Mouse (Mus musculus) cerebellum, adult 11-12 months (tissue): ENCODE results near the gene Ptprs.

Experiments used
- DNase-seq: peaks from one replicate; pipeline ENCODE4 v3.0.0; 2022

Gene Ptprs

DNA sequence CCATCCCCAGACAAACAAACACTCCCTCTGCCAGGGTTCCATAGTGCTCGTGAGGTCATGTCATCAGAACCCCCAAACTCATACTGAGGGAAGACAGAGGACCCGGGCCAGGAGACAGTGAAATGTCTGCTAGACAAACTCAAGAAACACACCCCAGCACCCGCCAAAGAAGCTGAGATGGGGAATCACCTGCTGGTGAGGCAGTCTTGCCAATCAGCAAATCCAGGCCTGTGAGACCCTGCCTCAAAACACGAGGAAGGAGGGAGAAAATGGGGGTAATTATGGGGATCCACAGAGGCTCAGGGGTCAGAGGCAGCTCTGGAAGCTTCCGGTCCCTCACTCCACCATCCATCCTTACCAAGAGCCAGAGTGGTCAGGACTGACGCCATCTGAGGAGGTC is 9.5 kb downstream of the Ptprs start:
- DNase-seq: no peak

DNA sequence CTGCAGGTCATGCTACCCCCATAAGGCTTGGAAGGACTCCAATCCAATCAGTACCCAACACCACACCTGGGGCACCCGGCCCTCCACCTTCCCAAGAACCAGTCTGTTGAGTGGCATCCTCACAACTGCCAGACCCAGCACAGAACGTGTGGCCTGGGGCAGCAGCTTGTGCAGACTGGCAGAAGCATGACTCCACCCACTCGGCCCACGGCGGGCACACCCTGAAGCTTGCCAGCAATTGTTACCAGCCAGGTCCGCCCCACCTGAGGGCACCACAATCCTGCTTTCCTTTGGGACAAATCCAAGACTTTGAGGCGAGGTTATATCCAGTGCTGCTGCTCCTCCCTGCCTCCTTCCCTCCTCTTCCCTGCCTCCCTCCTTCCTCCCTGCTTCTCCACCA is 11.5 kb downstream of the Ptprs start:
- DNase-seq: peak; percentile 69

- DNase-seq: no peak
These were observed 11.9 kb downstream of the Ptprs start for GRCm38 (mm10) chr17:56464345-56464744.

DNA sequence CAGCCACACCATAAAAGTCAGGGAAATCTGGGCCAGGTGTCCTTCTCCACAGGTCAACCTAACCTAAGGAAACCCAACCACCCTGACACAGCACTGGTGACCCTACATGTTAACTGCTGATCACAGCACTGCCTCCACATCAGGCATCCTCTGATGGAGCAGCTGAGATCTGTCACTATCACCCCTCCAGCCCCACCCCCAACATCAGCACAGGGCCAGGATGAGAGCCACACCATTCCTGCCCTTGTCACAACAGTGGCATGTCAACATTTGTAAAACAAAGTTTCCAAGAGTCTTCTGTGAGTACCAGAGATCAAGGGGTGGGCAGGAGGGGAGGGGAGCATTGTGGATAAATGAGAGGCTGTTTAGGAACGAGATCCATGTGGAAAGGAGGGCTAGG is 12.8 kb downstream of the Ptprs start:
- DNase-seq: no peak

DNA sequence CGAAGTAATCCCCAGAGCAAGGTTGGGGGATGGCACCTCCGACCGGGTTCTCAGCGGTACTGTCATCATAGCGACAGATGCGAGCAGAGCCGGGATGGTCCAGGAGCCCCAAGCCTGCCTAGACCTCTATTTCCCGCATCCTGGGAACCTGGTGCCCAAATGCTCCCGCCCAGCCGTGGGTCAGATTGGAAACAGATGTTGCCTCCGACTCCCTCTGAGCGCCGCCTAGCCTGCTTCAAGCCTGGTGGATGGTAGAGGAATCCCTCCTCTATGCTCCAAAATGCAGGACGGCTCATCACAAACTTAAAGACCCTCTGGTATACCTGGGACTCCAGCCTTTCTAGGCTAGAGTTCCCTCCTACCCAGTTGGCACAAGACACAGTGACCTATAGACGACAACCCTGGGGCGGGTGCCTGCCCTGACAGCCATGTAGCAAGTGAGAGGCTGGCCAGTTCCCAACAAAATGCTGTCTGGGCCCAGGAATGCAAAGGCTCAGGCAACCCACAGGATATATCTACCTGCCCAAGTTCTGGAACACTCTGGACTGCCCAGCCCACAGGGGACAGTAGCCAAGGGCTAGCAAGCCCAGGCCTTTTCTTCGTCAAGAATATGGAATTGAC is 13.3 kb downstream of the Ptprs start:
- DNase-seq: peak; percentile 66

GRCm38 (mm10) chr17:56461771-56462743 is 14.2 kb downstream of the Ptprs start:
- peak; percentile 96 for DNase-seq

DNA sequence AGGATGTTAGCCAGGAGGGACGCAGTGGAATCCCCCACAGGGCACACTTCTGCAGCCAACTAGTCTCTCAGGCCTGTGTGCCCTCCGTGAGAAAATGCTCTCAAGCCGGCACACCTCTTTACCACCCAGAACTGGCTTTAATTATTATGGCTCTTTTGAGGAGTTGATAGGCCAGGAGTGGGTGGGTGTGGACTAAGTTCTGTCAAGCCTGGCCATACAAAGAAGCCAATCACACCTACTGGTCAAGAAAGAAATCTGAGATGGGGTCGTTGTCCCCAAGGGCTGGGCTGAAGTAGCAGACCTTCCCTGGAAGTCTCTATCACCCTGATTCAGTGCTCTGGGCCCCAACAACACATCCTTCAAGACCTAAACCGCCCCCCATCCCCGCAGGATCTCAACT is 15.4 kb downstream of the Ptprs start:
- DNase-seq: no peak

DNA sequence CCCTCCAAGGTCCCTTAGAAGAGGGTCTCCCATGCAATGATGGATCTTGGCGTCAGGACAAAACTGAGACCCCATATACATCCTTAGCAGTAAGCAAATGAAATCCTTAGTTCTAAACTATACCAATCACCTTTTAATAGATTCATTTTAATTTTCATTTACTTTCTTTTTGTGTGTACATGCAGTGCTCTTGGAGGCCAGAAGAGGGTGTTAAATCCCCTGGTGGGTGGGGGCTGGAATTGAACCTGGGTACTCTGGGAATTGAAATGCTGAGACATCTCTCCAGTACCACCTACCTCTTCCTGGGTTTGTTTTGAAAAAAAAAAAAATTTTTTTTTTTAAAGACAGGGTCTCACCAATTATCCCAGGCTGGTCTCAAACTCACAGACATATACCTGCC is 18.8 kb downstream of the Ptprs start:
- DNase-seq: no peak

GRCm38 (mm10) chr17:56456353-56456752 is 19.9 kb downstream of the Ptprs start:
- no peak for DNase-seq

DNA sequence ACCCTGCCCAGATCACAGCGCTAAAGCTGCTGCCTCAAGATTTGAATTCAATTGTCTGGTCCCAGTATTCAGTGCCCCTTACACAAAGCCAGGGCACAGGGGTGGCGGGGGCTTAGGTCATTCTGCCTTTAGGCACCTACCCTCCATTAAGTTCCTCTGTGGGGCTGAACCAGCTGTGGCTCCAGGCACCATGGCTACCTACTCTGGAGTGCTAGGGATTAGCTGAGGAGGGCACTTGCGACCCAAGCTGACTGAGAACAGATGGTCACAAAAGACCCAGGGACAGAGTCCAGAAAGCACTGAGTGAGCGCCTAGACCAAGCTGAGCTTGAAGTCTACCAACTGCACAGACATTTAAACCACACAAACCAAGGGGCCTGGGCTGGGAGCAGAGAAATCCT is 22.6 kb downstream of the Ptprs start:
- DNase-seq: peak; percentile 67

GRCm38 (mm10) chr17:56453251-56453650 is 23.0 kb downstream of the Ptprs start:
- DNase-seq: peak; percentile 65

DNA sequence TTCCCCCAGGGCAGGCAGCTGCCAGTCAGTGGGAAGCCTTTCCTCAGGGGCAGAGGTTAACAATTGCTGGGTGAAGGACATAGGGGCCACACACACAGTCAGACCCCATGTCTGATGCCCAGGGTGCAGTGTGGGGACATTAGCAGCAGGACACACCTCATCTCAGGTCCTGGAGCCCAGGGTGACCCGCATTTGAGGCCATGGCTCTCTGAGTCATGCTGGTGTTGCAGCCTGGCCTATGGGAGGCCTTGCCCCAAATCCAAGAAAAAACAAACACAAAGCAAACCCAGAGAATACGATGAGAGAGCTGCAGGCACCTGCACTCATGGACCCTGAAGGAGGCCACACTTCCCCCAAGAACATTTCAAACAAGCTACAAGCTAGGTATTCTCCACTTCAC is 28.6 kb downstream of the Ptprs start:
- no peak for DNase-seq

DNA sequence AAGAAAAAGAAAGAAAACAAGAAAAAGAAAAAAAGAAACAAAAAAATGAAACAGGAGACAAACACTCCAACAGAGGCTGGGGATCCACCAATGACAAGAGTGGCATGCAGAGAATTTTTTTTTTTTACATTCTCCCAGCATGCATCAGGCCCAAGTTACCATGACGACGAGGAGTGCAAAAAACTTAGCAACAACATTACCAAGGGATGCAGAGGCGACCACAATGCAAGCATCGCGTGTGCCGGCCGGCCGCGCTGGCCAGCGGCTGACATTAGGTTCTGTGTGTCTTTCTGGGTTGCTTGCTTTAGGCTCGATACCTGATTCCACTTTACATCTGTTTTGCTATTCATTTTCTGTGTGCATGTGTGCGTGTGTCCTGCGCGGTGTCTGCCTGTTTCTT is 30.9 kb downstream of the Ptprs start:
- no peak for DNase-seq

DNA sequence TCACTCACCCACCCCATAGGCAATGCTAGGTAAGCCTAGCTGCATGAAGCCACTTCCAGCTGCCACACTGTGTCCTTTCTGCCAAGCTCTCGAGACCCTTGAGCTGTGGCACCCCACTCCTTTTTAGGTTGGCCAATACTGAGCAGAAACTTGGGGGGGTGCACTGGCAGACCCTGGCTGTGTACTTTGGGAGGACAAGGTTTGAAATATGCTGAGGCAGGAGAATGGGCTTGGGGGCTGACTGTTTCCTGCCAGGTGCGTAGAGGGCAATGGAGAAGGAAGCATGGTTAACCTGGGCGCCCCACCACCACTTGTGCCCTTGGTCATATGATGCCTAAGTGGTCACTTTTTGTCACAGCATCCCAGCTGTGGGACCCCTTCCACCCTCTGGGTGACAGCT is 31.5 kb downstream of the Ptprs start:
- no peak for DNase-seq

DNA sequence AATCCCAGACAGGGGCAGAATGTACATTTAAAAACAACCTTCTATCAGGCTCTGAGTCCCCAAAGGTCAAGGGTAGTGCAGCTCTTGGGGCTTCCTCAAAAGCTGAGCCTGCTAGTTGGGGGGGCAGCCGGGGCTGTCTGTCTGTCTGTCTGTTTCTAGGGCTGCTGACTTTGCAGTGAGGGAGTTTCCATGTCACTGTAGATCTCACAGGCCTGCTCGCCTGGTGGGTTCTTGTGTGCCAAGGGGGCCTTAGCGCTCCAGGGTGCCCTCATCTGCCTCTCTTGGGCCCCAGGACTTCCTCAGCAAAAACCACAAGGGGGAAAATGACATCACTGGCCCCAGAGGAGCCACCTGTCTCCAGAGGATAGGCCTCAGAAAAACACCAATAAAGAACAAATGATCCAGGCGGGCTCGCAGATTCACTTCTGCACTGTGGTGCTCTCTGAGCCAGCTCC is 32.9 kb downstream of the Ptprs start:
- no peak for DNase-seq

- DNase-seq: no peak
These were observed 34.0 kb downstream of the Ptprs start for GRCm38 (mm10) chr17:56442316-56442715.

- no peak for DNase-seq
These were observed 36.4 kb downstream of the Ptprs start for GRCm38 (mm10) chr17:56439731-56440460.

DNA sequence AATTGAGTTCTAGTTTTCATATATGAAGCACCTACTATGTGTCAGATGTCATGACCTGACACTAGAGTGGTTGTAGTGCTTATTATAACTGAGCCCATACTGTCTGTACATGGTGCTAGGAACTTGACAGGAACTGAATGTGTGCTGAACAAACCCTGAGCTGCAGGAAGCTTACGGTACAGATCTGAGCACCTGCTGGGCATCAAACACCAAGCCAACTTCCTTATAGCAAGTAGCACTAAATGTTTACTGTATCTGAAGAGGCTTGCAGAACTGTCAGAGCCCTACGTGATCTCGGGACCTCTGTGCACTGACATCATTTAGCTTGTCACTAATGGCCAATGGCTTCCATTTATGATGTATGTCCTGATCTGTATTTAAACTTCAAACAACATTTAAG is 44.7 kb downstream of the Ptprs start:
- DNase-seq: no peak

GRCm38 (mm10) chr17:56427857-56428256 is 48.4 kb downstream of the Ptprs start:
- no peak for DNase-seq

- DNase-seq: no peak
These were observed 50.3 kb downstream of the Ptprs start for GRCm38 (mm10) chr17:56425941-56426340.

DNA sequence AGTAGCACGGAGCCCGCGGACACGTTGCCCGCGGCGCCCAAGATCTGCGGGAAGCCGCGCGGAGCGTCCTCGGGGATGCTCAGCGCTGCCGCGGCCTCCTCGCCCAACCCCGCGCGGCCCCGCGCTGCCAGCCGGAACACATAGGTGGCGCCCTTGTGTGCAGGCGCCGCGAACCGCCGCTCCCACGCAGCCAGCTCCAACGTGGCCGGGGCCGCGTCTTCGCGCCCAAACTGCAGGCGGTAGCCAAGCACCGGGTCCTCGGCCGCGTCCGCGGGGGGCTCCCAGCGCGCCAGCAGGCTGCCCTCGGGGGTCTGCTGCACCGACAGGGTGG is 50.7 kb downstream of the Ptprs start:
- DNase-seq: peak; percentile 80

DNA sequence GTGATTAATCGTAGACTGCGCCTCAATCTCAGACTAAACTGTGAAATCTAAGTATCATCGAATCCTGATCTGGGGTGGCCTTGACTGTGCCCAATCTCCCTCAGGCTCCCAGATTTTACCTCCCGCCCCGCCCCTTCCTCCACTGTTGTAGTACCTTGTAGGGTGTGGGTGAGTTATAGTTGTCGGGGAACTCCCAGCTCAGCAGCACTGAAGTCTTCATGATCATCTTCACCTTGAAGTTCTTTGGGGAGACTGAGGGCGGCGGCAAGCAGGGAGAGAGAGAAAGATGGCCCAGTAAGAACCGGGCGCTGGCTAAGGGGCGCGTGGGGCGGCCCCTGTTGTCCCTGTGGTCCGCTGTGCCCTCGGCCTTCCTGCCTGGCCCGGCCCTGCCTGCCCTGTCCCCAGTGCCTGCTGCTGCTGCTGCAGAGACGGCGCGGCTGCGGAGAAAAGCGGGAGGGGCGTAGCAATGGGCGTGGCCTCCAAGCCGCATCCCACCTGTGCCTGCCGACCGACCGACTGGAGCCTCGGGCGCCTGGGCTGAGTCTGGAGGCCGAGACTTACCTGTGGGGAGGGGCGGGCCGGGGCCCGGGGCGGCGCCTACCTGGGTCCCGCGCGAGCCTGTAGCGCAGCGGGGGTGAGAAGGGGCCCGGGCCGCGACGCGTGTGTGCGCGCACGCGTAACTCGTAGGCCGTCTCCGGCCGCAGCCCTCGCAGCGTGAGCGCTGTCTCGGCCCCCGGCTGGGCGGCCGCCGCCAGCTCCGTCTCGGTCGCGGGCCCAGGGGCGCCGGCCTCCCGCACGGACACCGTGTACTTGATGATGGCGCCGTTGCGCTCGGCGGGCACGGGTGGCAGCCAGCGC is 51.3 kb downstream of the Ptprs start:
- peak; percentile 73 for DNase-seq

DNA sequence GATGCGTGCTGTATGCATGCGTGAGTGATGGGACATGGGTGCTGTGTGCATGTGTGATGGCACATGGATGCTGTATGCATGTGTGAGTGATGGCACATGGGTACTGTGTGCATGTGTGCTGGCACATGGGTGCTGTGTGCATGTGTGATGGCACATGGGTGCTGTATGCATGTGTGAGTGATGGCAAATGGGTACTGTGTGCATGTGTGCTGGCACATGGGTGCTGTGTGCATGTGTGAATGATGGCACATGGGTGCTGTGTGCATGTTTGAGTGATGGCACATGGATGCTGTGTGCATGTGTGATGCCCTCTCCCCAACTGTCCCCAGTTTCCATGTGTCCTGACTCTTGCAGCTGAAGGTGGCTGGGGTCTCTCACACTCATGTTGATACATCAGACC is 56.3 kb downstream of the Ptprs start:
- no peak for DNase-seq
